Mouse (Mus musculus) brain, embryonic 14.5 days (tissue): Measurements from ENCODE around the gene 2210407C18Rik.

Source experiments
- CTCF ChIP-seq: fragments of 200-500 bp; IDR thresholded peaks from 2 replicates; pipeline ENCODE4 v1.5.1; 2012; ENCODE audit warnings: inconsistent platforms, mild to moderate bottlenecking, moderate library complexity, borderline replicate concordance; ENCODE audit not compliant: insufficient read depth, insufficient read length; ENCODE audit errors: extremely low read depth
- POLR2A ChIP-seq: fragments of 200-500 bp; IDR thresholded peaks from 2 replicates; pipeline ENCODE4 v1.6.1; 2012; ENCODE audit warnings: mild to moderate bottlenecking, inconsistent platforms, borderline replicate concordance; ENCODE audit not compliant: poor library complexity, insufficient read depth, insufficient read length, severe bottlenecking; ENCODE audit errors: extremely low read depth

- TF ChIP-seq CTCF (no peak), POLR2A (no peak)
Measured at GRCm38 (mm10) chr11:58630401-58630800, 14.5 kb upstream of the 2210407C18Rik start, which contains the start of gene Olfr323.
